Mouse (Mus musculus): ENCODE measurements around the gene Chst5. TPM values are rescaled to one million over a fixed set of nuclear protein-coding genes. Genes with fewer than 3 reads are reported as not detected.
"Not testable (repeated sequence)": the region's sequence is repeated elsewhere in the genome, so short reads cannot be mapped to it uniquely, and the experiment has no call there.

Chst5 gene
- total RNA-seq, 2 experiments from 2014 or later = 0.14 TPM; not detected in 1

DNA sequence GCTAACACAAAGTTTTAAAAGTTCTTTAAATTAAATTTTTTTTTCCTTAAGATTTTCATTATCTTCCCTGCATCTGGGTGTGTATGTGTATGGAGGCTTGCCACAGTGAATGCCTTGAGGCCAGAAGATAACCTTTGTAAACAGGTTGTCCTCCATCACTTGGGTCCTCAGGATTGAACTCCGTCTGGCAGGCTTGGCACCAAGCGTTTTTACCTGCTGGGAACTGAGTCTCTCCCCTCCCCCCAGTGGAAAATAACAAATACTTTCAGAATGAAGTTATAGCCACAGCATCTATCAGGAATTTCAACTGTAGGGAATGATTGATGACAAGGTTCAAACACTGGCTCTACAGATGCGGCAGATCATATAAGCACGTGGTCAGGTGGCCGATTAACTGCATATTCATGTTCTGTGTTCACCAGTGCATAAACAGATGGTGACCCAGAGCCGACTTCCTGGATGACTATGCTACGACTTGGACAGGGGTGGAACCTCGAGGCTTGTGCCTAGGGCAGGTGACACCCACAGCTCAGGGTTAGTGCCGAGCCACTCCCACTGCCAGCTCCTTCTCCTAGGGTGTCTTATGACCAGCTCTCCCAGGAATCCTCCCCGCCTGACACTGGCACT is 29.4 kb upstream of the Chst5 start:
- Histone ChIP-seq H3K27ac (peak overlapping the region; percentile 89), H3K4me3 (peak overlapping the region; percentile 81)
- DNase-seq = peak; percentile 67
- intact Hi-C loops (cut with DNase I) = loop anchor here (5.0 kb wide), 1 partner anchor 53 kb away; the partner anchor contains the start of gene Adat1
- TF ChIP-seq CTCF (IDR thresholded peaks at IDR 0.05) = no peak

DNA sequence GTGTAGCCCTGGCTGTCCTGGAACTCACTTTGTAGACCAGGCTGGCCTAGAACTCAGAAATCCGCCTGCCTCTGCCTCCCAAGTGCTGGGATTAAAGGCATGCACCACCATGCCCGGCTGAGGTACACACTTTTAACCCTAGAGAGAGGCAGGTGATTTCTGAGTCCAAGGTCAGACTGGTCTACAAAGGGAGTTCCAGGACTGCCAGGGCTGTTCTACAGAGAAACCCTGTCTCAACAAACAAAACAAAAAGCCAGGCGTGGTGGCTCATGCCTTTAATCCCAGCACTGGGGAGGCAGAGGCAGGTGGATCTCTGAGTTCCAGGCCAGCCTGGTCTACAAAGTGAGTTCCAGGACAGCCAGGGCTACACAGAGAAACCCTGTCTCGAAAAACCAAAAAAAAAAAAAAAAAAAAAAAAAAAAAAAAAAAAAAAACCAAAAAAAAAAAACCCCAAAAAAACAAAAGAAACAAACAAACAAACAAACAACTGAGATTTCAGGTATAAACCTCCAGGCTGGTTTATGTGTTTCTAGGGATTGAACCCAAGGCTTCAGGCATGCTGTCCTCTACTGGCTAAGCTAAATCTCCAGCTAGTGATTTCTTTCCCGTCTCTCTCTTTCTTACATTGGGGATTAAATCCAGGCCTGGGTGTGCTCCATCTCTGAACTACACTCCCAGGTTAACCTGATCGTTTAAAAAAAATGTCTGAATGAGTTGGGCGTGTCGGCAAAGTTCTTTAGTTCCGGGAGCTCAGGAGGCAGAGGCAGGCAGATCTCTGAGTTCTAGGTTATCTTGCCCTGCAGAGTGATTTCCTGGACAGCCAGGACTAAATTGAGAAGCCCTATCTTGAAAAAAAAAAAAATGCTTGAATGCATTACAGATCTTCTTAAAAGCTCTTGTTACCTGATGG is 28.1 kb upstream of the Chst5 start:
- H3K4me3 ChIP-seq; DNase-seq; intact Hi-C loops (cut with DNase I): not testable (repeated sequence)

DNA sequence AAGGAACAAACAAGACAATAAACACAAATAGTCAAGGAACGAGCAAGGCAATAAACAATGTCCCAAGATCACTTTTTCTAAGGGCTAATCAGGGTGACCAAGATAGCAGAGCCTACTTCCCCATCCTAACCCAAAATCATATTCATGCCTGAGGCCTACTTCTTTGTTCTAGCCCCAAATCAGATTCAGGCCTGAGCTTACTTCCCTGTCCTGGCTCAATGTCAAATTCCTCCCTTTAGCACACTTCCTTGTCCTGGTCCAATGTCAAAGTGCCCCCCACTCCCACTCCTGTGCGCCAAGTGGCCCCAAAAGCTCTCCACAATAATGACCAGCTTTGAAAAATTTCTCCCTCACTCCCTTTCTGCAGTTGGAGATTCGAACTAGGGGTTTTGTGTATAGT is 26.9 kb upstream of the Chst5 start:
- Histone ChIP-seq H3K27ac (no peak overlapping the region), H3K4me3 (no peak overlapping the region)
- no peak for DNase-seq
- intact Hi-C loops (cut with DNase I) = no loop called here
- no peak for TF ChIP-seq CTCF (IDR thresholded peaks at IDR 0.05)

More for the DNA sequence above, 28.1 kb upstream of the Chst5 start:
- H3K27ac ChIP-seq = not testable (repeated sequence)

DNA sequence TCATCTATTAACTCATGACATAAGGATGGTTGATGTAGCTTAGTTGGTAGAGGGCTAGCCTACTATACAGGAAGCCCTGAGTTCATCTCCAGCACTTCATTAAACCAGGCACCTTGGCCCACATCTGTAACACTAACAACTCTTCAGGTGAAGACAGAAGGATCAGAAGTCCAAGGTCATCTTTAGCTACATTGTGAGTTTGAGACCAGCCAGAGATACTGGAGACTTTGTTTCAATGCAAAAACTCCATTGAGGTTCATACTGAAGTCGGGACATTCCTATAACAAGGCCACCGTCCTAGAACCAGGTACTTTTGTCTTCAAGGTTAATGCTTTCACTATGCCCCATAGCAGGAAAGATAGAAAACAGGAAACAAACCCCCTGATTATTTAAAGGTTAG is 24.0 kb upstream of the Chst5 start:
- Histone ChIP-seq H3K4me3 (peak overlapping the region; percentile 93; the same call in 1 of the 2 replicates), H3K27ac (no peak overlapping the region)
- TF ChIP-seq CTCF (IDR thresholded peaks at IDR 0.05) = no peak
- DNase-seq = no peak
- intact Hi-C loops (cut with DNase I) = no loop called here

DNA sequence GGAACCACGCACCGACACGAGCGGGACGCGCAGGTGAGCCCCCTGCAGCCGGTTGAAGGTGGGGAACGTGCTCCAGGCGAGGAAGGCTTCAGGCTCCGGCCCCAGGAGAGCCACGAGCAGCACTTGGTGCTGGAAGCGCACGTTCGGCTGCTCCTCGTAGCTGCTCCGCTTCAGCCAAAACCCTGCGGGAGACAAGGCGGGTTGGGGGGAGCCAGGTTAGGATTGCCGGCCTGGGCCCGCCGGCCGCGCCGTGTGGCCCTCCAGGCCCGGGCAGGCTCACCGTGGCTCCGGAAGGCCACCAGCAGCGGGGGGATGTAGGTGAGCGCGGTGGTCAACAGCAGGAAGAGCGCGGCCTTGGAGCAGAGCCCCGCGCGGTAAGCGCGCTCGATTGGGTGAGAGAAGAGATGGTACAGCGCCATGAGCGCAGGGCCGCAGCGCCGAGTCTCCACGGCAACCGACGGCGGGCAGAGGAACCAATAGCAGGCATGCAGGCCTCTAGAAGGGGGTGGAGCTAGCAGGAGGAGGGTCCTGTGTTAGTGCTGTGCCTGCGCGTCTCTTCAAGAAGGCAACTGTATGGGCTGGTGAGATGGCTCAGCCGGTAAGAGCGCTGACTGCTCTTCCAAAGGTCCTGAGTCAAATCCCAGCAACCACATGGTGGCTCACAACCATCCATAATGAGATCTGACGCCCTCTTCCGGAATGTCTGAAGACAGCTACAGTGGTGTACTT is 23.3 kb upstream of the Chst5 start, which contains the start of gene Tmem231:
Tmem231 (minus strand) TSS at position 534 of the 729 bp plus-strand sequence.
- intact Hi-C loops (cut with DNase I) = no loop called here

DNA sequence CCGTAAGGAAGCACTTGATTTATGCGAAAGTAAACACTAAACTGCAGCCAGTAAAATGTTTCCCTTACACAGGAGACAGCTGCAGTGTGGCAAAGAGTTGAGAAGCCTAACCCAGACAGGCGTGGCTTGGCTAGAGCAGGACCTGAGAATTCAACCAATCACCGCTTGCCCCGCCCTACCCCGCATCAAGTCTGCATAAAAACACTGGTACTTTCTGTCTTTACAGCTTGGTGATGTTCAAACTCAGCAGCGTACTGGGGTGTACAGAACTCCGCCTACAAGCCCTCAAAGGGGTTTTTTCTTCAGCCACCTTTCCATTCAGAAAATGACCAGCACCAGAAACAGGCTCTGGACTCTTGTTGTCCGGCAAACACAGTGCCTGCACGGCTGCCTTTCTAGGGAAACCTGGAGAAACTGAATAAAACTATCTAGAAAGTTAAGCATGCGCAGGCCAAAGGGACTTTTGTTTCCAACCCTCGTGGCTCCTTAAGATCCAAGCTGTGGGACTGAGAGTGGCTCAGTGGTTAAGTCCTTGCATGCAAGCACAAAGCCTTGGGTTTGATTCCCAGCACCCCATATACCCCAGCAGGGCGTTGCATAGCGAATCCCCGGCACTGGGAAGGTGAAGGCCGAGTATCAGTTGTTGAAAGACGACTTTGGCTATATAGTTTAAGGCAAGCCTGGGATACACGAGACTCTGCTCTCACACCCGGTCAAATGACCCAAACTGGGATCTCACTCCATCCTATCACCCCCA is 22.5 kb upstream of the Chst5 start:
- intact Hi-C loops (cut with DNase I) = no loop called here

More for the DNA sequence above, 23.3 kb upstream of the Chst5 start, which contains the start of gene Tmem231:
- peak within 1 kb of the TSS; percentile 93 for H3K4me3 ChIP-seq
- peak; percentile 92 for DNase-seq
- H3K27ac ChIP-seq = peak within 1 kb of the TSS; percentile 68
- no peak for TF ChIP-seq CTCF (IDR thresholded peaks at IDR 0.05)

DNA sequence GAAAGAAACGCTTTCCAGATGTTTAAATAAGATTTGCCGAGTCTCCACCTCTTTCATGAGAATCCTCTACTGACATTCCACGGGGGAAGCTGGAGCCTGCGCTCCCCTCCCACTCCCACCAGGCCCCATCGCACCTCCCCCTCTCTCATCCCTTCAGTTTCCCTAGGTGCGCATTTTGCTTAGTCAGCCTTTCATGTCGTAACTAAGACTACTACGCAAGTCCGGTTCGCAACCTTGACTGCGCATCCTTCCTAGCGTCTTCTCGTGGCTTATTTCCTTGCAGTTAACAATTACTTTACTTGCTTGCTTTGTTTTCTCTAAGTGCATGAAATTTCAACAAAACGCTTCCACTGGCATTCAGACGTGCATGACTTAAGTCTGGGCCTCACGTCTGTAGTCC is 21.5 kb upstream of the Chst5 start:
- intact Hi-C loops (cut with DNase I) = no loop called here
- TF ChIP-seq CTCF (IDR thresholded peaks at IDR 0.05) = no peak
- no peak overlapping the region for H3K27ac ChIP-seq
- no peak overlapping the region for H3K4me3 ChIP-seq
- DNase-seq = no peak

More for the DNA sequence above, 22.5 kb upstream of the Chst5 start:
- Histone ChIP-seq H3K4me3 (peak overlapping the region; percentile 93), H3K27ac (peak overlapping the region; percentile 68)
- DNase-seq = peak; percentile 82
- TF ChIP-seq CTCF (IDR thresholded peaks at IDR 0.05) = no peak

DNA sequence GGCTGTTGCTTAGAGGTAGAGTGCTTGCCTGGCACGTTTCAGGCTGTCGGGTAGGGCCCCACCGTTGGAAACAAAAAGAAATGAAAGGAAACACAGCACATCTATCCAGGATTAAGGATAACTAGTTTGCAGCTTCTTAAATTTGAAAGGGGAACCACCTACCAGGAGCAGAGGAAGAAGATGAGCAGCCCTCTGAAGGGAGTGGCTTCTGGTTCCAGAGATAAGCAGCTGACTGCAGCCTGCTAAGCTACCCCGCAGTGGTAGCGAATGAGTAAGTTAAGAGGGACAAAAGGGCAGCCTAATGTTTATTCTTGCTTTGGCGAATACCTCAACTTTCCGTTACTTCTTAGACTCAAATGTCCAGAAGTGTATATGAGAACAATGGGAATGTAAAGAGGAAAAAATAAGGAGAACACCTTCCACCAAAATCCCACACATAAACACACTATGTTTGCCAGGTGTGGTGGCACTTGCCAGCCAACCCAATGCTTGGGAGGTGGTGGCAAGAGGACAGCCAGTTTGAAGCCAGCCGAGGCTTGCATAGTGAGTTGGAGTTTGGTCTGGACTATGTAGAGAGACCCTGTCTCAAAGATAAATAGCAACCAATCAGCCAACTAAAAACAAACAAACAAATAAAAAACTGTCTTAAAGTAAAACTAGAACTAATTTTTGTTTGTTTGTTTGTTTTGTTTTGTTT is 19.5 kb upstream of the Chst5 start:
- H3K4me3 ChIP-seq = no peak overlapping the region

DNA sequence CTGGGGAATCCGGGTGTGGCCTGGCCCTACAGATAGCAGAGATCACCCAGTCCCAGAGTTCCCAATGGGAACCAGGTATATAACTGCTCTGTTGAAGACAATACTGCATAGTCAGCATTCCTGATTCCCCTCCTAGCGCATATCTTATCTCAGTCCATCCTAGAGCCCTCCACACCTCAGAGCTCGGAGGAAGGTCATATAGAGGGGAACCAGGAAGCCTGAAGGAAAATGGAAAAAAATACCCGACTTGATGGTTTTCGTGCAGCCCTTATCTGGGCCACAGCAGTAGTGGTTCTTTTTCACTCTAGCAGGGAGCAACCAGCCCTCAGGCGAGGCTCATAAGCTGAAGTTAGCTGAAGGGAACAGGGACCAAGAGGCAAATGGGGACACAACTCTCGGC is 14.7 kb upstream of the Chst5 start:
- intact Hi-C loops (cut with DNase I) = no loop called here
- no peak for DNase-seq
- H3K4me3 ChIP-seq = no peak overlapping the region
- no peak overlapping the region for H3K27ac ChIP-seq
- TF ChIP-seq CTCF (IDR thresholded peaks at IDR 0.05) = no peak

More for the DNA sequence above, 19.5 kb upstream of the Chst5 start:
- no peak for TF ChIP-seq CTCF (IDR thresholded peaks at IDR 0.05)
- no peak overlapping the region for H3K27ac ChIP-seq
- intact Hi-C loops (cut with DNase I) = no loop called here
- DNase-seq = no peak

DNA sequence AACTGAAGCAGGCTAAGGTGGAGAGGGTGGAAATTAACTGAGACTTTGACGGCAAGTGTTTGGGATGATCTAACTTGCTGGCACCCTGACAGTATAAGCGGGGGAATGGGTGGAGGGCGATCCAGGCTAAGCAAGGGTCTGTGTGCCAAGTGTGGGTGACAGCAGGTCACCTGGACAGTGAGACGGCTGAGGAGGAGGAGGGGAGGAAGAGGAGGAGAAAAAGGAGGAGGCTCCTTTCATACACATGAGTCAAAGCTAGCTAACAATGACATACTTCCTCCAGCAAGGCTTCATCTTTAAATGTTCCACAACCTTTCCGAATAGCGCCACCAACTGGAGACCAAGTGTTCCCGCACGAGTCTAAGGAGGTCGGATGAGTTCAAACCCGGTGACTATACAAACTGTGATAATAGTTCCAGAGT is 13.1 kb upstream of the Chst5 start:
- DNase-seq = peak; percentile 69
- peak; percentile 81 for TF ChIP-seq CTCF (IDR thresholded peaks at IDR 0.05)
- Histone ChIP-seq H3K4me3 (peak overlapping the region; percentile 68), H3K27ac (peak overlapping the region; percentile 46; the same call in 1 of the 2 replicates)
- intact Hi-C loops (cut with DNase I) = loop anchor here (1.0 kb wide), 1 partner anchor 42 kb away; no protein-coding TSS in a partner anchor

DNA sequence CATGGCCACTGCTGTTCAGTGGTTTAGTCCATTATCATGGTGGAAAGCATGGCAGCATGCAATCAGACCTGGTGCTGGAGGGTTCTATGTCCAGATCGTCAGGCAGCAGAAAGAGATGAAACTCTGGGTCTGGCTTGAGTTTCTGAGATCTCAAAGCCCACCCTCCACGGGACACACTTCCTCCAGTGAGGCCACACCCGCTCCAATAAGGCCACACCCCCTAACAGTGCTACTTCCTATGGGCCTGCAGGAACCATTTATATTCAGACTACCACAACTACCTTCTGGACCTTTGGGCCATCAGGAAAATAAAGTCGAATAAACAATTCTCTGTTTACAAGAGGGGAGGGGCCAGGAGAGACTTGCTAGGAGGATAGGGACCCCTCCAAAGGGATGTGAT is 10.7 kb upstream of the Chst5 start:
- no peak overlapping the region for H3K4me3 ChIP-seq
- TF ChIP-seq CTCF (IDR thresholded peaks at IDR 0.05) = no peak
- intact Hi-C loops (cut with DNase I) = no loop called here
- no peak overlapping the region for H3K27ac ChIP-seq
- DNase-seq = no peak
